Mouse (Mus musculus) adrenal gland, postnatal 10 days (tissue): ENCODE measurements around the gene Tfb1m. TPM values are rescaled to one million over a fixed set of nuclear protein-coding genes. Genes with fewer than 3 reads are reported as not detected.

Source experiments
- DNase-seq: peaks from one replicate; pipeline ENCODE4 v3.0.0; 2021; ENCODE audit warnings: mixed read lengths
- total RNA-seq, 2 experiments: library from RNA; stranded (reverse); gene quantifications; 2 replicates each; pipeline ENCODE4 v1.2.3; 2021

The Tfb1m gene
- total RNA-seq, 2 experiments from 2014 or later = 12.0 to 15.0 TPM

DNA sequence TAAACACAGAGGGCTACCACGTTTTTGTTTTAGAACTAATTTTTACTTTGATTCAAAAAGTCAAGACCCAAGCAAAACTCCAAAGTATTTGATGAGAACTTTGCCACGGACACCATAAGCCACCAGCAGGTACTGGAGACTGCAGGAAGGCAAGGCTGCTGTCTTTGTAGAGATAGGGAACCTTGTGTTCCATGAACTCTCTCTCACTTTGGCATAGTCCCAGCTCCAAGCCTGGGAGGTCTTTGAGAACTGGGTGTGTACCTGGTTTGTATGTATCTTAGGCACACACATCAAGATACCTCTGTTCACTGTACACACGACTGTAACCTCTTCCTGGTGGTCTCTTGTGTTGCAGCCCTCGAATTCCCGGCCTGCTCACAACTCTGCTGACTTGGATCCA lies 43.3 kb downstream of the Tfb1m start:
- no peak for DNase-seq

DNA sequence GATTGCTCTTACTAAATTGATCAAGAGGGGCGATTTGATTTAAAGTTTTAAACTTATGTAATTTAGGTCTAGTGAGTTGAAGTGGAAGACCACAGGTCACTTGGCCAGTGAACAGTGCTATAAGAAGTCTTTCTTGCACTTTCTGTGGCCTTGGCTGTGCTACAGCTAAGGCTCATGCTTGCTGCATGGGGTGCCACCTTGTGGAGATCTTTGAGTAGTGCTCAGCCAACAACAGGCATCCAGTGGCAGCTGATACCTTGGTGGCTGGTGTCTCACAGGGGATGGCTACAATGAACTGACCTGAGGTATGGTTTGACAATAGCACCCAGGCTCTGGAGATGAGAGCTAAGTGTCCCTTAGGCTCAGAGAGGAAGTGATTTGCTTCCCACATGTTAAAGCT lies 47.7 kb downstream of the Tfb1m start:
- peak; percentile 75 for DNase-seq

DNA sequence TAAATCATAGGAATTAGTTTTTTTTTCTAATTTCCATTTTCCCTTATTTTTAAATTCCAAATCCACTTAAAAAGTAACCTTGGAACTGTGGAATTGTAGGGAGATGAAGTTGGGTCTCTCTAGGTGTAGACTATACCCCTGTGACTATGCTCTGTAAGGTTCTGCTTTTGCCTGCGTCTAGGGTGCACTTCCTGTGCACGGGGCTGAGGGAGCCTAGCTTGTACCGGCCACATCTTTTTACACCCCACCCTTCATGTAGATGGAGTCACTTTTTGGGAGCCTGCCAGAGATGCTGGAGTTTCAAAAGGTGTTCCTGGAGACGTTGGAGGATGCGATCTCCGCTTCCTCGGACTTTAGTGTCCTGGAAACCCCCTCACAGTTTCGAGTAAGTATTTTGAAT lies 51.1 kb downstream of the Tfb1m start:
- DNase-seq = no peak

DNA sequence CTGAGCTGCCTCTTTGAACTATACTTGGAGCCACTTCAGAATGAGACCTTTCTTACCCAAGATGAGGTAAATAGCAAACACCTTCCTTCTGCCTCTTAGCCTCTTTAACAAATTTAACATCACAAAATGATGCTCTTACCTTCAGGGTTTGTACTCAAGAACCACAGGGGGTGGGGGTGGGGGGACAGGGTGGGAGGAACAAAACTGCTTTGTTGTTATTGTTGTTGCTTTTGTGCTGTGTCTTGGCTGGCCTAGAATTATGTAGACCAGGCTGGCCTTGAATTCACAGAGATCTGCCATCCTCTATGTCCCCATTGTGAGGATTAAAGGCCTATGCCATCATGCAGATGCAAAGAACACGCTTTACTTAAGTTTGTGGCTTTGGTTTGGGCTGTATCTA lies 51.9 kb downstream of the Tfb1m start:
- no peak for DNase-seq

DNA sequence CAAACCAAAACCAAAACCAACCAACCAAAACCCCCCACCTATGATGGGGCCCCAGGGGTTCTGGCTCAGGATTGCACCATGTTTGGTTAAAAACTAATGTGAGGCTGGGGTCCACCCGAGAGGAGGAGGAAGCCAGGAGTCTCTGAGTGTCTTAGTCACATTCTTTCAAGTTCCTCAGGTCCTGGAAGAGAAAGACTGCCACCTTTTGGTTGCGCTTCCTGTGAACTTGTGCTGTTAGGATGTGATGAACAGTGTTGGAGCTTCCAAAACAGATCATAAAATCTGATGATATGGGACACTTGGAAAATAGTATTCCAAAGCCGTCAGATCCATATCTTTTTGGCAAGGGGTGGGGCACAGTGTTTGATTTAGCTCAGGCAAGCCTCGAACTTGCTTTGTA lies 56.6 kb downstream of the Tfb1m start:
- no peak for DNase-seq

DNA sequence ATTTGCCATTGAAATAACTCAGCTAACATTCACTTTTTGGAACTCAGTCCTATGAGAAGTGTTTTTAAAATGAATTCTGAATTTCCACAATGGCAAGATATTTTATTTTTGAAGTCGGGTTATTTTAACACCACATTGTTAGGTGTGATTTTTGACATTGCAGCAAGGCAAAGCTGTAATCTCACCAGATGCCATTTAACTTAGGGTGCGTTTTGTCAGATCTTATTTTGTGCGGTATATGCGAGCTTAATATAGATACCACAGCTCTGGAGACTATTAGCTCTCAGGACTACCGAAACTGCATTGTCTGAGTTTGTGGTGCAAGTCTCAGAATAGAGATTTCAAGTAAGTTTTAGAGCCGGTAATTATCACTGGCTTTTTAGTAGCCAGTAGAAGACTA lies 57.5 kb downstream of the Tfb1m start:
- no peak for DNase-seq

DNA sequence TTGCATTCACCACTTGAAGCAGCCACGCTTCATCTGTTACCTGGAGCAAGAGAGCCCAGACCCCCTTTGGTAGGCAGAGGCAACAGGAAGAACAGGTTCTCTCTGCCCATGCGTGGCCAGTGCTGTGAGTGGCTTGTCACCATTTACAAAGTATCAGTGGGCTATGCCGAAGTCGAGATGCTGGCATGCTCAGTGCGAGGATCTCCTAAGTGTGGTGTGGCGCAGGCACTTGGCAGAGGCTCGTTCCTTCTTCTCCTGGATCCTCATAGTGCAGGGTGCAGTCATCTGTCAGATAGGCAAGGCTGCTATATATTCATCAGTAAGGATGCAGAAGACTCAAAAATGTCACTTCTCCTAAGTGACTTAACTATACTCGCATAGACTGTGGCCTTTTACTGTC lies 58.1 kb downstream of the Tfb1m start:
- DNase-seq = no peak

DNA sequence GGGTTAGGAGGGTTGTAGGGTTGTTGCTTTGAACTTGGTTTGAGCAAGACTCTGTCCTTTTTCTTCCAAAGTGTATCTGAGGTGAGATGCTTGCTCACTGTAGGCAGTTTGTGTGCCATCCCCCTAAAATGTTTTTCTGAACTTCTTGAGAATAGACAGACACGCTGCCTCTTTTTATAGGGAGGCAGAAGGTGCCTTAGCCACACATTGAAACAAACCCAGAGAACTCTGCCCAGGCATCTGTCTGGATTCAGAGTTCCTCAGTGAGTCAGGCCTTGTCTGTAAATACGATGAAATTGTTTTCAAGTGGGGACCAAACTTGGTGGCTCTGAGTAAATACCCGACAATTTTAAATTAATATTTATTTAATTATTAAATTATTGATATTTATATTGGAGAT lies 59.0 kb downstream of the Tfb1m start:
- DNase-seq = no peak

DNA sequence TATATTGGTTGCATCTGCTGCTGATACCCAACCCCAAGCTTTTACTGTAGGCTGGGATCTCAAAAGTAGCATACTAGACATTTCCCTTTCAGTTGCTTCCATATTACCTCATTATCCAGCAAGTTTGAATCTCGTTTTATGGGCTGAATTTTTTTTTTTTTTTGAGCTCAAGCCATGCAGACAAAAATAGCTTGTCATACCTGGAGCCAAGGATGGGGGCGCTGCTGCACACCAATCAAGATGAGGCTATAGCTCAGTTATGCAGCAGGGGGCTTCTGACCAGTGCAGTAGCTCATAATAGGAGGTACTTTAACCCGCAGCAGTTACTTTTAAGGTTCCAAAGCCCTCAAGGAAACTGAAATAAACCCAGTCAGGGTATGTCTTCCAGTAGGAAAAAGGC lies 59.5 kb downstream of the Tfb1m start:
- DNase-seq = peak; percentile 67

DNA sequence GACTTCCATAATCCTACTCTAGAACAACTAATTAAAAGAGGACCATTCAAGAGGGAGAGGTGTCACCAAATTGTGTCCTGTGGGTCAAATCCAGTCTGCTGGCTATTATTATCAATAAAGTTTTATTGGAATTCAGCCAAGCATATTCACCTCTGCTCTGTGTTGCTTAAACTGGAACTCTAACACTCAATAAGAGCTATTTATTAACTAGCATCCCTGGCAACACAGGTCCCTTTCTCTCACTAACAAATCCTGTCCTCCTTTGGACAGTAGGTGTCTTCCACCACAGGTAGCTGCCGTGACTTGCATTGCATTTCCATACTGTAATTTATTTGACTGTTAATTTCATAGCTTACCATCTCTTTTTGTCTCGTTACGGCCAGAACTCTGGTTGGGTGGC lies 61.5 kb downstream of the Tfb1m start:
- no peak for DNase-seq

DNA sequence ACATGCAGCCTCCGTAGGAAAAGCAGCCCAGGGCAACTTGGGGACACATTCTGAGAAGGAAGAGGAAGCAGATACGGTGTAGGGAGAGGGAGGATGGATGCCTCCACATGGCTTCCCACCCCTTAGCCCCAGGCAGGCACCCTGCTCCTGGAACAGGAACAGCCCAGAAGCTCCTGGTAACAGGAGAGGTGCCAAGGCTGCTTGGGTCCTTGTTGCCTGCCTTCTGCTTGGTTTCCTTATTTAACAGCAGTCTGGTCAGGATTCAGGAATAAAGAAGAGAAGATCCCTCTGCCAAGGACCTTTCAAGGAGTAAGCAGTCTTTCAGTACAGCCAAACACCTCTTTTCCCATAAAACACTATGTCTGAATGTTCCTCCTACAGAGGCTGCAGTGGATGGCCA lies 62.0 kb downstream of the Tfb1m start:
- DNase-seq = no peak

DNA sequence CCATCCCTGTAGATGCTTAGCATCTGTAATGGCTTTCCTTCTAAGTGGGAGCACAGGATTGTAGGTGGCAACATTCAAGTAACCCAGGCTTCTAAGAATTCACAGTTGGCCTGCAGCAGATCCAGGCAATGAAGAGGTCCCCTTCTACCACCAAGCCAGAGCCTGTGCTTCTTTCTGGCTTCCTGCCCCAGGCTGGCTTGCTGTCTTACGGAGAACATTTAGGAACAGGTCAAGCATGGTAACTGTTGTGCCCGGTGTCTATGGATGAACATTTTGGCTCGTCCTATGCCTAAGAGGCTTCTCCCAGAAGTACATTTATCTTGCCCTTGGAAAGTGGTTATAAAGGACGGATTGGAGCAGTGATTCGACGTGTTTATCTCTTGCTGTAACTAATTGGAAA lies 65.9 kb downstream of the Tfb1m start:
- DNase-seq = no peak

DNA sequence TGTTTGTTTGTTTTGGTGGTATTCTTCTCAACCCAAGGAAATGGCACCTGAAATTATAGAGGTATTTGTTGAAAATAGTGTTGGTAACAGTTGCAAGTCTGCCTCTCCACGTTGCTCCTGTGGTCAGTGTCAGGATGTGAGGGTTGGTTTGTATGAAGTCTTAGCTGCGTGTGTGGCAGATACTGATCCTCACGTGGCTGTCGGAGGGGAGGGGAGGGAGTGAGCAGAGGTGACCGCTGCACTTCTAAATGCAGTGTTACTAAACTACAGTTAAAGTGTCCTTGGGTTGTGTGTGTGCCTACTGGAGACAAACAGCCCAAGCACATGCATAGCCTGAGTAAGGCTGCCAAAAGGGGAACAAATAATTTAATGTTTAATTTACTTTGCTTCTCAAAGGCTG lies 66.5 kb downstream of the Tfb1m start:
- DNase-seq = no peak

DNA sequence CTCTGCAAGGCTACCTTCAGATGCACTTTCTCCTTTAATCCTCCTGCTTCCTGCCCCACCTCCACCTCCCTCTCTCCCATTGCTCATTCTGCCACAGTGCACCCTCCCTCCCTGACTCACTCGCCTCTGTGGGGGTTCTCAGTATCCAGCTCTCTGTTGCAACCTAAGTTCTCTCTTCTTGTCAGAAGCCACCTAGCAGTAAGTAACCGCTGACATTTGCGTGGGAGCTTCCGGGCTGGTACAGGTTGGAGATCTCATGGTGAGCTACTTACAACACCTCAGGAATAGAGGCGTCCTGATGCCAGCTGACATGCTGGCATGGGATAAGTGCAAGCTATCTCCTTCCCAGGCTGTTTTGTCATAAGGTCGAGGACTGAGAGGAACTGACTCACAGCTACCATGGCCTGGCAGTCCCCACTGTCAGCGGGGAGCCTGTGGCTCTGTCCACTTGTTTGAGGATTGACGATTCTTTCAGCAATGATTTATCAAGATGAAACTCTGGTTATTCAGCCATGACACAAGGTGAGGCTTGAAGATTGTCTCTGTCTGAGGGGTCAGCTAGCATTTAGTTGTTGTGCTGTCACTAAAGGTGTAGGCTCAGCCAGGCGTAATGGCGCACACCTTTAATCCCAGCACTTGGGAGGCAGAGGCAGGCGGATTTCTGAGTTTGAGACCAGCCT lies 67.2 kb downstream of the Tfb1m start:
- DNase-seq = peak; percentile 49

DNA sequence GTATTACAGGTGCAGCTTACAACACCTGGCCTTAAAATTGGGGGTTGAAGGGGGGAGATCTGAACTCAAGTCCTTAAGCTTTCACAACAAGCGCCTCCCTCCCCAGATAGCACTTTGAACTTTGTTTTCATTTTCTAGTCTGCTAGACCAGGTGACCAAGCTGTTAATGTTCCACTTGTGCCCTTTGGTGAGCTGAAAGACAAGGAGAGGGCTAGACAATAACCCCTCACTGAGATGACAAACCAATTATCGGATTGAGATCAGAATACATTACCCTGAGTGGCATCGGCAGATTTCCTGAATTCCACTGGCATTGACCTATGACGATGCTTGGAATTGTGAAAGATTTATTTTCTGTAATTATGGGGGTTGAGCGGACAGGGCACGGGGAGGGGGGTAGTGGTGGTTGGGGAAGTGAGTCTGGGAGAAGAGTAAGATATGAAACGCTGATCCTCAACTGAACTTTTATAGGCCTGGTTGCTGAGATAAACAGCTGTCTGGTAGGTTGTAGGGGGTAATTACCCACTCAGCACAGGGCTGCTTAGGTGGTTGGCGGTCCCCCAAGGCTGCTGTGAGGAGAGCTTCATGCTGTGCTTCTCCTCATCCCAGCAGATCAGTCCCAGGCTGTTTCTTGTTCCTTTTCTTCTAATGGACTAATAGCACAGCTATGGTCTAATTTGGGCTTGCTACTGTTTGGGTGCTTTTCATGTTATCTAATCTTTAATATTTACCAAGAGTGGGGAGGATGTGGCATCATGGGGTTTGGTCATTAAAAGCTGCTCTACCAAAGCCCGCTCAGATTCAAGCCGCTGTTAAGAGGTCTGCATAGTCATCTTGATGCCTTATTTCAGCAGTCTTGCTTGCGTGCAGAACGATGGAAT lies 69.6 kb downstream of the Tfb1m start:
- no peak for DNase-seq

DNA sequence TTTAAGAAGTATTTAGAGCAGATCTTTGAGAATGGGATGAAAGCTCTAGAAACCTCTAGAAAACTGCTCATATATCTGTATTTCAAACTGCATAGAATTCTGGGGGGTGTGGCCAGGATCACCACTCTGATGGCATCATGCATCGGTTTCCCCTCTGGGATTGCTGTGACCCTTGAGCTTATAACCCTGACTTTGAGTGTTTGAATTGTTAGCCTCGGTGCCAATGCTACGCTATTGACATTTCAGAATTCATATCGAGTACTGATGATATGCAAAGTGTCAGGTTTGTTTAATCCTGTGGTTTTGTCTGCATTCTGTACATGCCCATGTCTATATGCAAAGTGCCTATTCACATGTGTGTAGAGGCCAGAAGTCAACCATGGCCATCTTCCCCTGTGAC lies 70.4 kb downstream of the Tfb1m start:
- DNase-seq = no peak

DNA sequence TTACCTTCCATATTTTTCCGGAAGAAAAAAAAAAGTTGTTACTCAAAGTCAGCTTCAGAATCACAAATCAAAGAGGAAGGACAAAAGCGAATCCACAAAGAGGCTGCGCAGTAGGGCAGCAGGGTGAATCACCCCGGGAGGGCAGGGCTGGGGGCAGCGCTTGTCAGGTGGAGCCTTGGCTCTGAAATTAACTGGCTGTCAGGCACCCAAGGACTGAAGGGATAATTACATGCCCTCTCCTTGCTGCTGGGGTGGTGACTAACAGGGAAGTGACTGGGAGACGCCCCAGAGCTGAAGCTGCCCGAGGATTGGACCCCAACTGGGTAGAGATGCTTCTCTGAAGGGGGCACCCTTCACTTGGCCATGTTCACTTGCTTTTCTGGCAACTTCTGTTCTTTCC lies 71.7 kb downstream of the Tfb1m start:
- DNase-seq = peak; percentile 71

DNA sequence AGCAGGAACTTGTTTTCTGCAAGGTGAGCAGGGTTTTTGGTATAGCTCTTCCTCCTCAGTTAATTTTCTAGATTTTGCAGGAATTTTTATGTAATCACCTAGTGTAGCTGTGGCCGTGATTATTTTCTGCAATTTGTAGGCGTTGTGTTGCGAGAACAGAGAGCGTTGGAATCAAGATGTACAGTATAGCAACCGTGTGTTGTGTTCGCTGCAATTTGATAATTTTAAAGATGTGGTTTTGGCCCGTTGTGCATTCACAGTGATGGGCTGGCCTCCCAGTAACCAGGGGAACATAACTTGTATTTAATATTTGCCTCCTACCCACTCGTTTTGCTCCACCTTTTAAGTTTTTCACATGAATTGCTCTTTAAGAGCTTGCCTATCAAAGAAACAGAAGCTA lies 74.5 kb downstream of the Tfb1m start:
- DNase-seq = no peak

DNA sequence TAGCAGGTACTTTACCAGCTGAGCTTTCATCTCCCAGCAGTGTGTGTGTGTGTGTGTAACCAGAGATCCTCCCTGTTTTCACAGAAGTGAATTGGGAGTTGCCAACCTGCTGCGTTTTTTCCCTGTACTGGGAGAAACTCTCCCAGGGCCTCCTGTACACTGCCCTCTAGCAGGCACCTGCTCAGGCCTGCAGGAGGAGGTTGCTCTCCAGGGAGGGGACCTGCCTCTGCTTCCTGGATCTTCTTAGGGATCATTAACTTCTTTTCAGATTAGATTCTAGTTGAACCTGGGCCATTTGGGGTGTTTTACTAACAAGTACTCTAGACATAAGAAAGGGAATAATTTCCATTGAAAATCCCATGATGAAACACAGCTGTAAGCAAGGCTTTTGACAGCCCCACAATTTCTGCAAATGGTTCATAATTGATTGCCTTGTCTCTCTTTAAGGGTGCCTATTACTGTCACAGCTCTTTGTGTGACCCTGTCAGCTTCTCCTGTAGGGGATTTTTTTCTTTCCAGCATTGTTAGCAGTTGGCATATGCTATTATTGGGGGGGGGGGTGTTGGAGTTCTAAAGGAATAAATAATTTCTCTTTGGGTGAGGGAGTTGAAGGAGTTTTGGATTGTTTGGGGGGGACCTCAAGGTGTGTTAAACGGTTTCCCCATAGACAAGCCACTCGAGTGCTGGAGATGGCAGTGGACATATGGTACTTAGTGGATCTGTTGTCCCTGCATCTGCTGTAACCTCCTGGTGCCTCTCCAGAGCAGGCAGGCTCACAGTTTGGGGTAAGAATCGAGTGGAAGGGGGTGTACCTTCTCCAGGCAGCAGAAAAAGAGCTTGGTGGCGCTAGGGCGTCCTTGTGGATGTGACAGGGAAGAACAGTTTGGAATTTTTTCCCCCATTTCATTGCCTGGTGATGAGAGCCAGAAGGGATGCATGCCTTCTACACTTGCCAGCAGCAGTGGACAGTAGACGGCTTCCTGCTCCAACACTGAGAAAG lies 75.7 kb downstream of the Tfb1m start:
- DNase-seq = no peak

DNA sequence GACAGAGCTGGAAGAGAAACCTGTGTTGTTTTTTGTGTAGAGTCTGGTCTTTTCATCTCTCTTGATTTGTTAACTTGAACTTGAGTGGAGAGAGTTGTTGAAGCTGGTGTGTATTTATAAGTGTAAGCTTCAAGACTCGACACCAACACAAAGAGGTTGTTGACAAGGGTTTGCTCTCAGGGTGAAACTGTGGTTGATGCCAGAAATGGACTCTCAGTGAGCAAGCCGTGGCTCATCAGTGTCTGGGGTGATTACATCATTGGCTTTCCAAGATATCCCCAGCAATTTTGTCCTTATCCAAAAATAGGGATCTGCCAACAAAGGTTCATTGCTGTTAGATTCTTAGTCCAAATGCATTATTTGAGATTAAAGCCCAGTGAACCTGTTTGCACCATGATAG lies 81.0 kb downstream of the Tfb1m start:
- DNase-seq = no peak

DNA sequence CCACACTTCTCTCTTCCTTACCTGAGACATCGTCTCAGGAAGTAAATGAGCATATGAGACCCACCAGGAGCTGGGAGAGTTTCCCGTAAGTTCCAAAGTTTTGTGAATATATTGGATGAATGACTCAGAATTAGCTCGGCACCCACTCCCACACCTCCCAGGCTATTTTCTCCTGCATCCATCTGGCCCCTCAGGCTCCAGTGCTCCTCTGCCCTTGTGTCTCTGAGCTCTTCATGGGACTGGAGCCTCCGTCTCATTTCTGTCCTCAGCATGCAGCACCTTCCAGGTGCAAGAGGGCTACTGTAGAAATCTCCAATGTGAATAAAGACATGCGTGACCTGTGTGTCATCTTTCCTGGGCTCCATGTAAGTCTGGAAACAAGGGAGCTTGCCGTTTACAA lies 85.6 kb downstream of the Tfb1m start:
- no peak for DNase-seq
